Mouse (Mus musculus): ENCODE data around the gene Chst11. TPM values are rescaled to one million over a fixed set of nuclear protein-coding genes. Genes with fewer than 3 reads are reported as not detected.

Chst11 gene
- polyA plus RNA-seq, 1 experiment from 2014 or later = 1.2 TPM

DNA sequence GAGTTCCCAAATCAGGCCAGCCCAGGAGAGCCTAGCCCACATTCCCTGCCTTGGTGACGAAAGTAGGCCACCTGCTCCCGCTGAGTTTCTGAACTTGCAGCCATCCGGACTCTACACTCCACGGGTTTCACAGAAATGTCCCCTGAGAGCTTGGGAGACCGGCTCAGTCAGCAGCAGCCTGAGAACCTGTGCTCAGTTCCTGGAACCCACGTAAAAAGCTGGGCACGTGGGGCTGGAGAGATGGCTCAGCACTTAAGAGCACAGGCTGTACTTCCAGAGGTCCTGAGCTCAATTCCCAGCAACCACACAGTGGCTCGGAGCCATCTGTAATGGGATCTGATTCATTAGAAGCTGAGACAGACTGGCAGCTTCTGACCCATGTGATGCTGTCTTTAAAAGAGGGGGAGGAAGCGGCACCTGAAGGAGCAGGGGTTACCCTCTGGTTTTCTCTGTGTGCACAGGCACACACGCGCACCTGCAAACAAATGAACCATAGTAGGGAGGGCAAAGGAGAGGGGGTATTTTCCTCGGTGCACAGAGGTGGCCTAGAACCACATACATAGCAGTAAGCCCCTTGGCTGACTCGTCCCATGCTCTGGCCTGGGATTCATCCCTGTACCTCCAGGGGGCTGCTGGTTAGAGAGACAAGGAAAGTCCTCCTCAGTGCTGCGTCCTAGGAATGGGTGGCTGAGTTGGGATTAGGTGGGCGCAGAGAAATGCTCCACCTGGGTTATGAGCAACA, 196.7 kb downstream of the Chst11 start:
- ATAC-seq (ENCODE audit: low read depth) = no peak
- WGBS = 67% methylated on average over 15 of the region's 15 CpGs
- H3K4me3 ChIP-seq (ENCODE audit: low read length) = no peak overlapping the region
- no peak overlapping the region for H3K4me2 ChIP-seq (ENCODE audit: low read depth, low read length)
- 0 out of 2 replicates have a peak, but pooled peaks cover 2% of the 10 kb centered on the region for H3K27me3 ChIP-seq (ENCODE audit: control insufficient read depth, insufficient read depth, low read depth, low read length)
- peaks cover 11% of the 10 kb centered on the region for H3K4me1 ChIP-seq (replicated peaks; ENCODE audit: control insufficient read depth, insufficient read depth, low read length)
- H3K36me3 ChIP-seq (ENCODE audit: control insufficient read depth, insufficient read depth, low read length) = no peaks in the 10 kb centered on the region
- no peaks in the 10 kb centered on the region; the same call in 1 of the 2 replicates for H3K9me3 ChIP-seq (ENCODE audit: control insufficient read depth, low read length)
- H3K27ac ChIP-seq (ENCODE audit: low read length) = no peak overlapping the region
- H3K9ac ChIP-seq (ENCODE audit: low read length) = no peak overlapping the region

DNA sequence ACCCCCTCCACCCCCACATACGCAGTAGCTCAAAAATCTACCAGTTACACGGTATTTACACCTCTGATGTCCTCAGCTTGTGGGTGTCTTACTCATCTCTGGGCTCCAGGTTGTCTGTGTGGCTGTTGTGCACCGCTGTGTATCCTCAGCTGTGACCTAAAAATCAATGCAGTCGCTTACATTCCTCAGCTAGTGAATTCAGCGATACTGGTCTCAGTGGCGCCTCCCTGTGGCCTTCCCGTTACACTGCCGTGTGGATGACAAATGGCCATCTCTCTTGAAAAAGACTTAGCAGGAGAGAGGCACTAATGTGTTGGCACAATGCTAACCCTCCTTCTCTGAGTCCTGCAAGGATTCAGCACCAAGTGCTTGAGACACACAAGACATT, 197.3 kb downstream of the Chst11 start:
- no peak overlapping the region for H3K4me3 ChIP-seq (ENCODE audit: low read length)
- no peaks in the 10 kb centered on the region for H3K36me3 ChIP-seq (ENCODE audit: control insufficient read depth, insufficient read depth, low read length)
- H3K9ac ChIP-seq (ENCODE audit: low read length) = no peak overlapping the region
- H3K27me3 ChIP-seq (ENCODE audit: control insufficient read depth, insufficient read depth, low read depth, low read length) = 0 out of 2 replicates have a peak, but pooled peaks cover 2% of the 10 kb centered on the region
- no peak overlapping the region for H3K4me2 ChIP-seq (ENCODE audit: low read depth, low read length)
- no peak overlapping the region for H3K27ac ChIP-seq (ENCODE audit: low read length)
- no peaks in the 10 kb centered on the region; the same call in 1 of the 2 replicates for H3K9me3 ChIP-seq (ENCODE audit: control insufficient read depth, low read length)
- peaks cover 15% of the 10 kb centered on the region for H3K4me1 ChIP-seq (replicated peaks; ENCODE audit: control insufficient read depth, insufficient read depth, low read length)
- 33% methylated on average over 8 of the region's 8 CpGs for WGBS
- ATAC-seq (ENCODE audit: low read depth) = no peak

DNA sequence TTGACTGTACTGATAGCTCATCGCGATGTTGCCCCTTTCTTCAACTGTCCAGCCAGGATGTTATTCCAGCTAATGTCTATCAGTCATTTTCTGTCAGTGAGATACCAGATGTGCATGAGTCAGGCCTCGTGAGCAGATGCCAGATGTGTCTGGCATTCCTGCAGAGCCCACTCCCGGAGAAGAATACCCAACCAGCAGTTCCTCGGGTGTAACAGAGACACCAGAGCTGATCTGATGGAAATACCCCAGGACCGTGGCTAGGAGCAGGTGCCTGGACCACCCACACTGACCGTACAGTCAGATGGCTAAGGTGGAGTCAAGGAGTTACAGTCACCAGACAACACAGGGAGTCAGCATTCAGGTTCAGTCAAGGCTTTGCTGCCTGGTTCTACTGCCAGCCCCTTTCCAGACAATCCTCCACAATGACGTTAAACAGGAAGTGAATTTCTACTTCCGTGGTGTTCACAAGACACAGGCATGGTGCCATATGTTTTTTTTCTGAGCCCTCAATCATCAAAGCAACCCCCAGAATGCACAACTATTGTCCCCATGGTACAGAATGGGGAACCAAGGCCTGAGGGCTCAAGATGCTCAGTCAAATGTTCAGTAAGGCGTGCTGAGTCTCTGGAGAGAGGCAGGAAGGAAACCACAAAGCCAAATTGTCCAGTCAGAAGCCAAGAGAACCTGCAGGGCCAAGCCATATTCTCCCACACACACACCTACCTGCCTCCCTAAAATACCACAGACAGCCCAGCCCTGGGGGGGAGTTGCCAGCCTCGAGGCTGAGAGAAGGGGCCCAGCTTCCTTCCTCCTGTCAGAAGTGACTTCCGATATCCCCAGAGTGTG, 198.6 kb downstream of the Chst11 start:
- Histone ChIP-seq H3K9me3 (ENCODE audit: control insufficient read depth, low read length) (no peaks in the 10 kb centered on the region; the same call in 1 of the 2 replicates), H3K9ac (ENCODE audit: low read length) (no peak overlapping the region; the same call in 1 of the 2 replicates), H3K36me3 (ENCODE audit: control insufficient read depth, insufficient read depth, low read length) (no peaks in the 10 kb centered on the region), H3K4me1 (replicated peaks; ENCODE audit: control insufficient read depth, insufficient read depth, low read length) (peaks cover 16% of the 10 kb centered on the region), H3K4me2 (ENCODE audit: low read depth, low read length) (no peak overlapping the region), H3K27me3 (ENCODE audit: control insufficient read depth, insufficient read depth, low read depth, low read length) (0 out of 2 replicates have a peak, but pooled peaks cover 2% of the 10 kb centered on the region), H3K4me3 (ENCODE audit: low read length) (no peak overlapping the region), H3K27ac (ENCODE audit: low read length) (no peak overlapping the region)
- WGBS = 35% methylated on average over 12 of the region's 12 CpGs
- ATAC-seq (ENCODE audit: low read depth) = peak; percentile 9; the same call in 1 of the 2 replicates

DNA sequence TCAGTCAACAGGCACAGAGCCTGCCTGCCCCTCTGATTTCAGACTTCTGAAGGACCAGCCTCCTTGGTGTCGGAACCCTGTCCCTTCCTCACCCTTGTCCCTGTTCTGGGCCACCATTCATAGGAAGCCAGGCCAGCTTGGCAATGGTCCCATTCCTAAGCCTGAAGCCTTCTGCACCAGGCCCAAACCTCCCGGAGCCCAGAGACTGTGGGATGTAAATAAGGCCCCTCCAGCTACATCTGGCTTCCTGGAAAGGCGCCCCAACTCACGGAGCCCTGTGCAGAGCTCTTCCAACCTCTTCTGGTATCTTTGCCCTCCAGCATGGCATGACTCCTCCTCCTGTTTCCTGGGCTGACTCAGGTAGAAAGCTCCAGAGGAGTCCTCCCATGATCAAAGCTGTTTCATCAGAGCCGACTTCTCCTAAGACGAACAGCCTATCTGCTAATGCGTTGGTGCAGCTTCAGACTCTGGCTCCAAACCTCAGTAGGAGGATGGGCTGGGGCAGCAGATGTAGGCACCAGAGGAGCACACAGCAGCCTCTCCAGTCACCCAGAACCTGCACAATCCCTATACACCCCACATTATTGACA, 199.3 kb downstream of the Chst11 start:
- Histone ChIP-seq H3K4me3 (ENCODE audit: low read length) (no peak overlapping the region), H3K9me3 (ENCODE audit: control insufficient read depth, low read length) (no peaks in the 10 kb centered on the region), H3K4me2 (ENCODE audit: low read depth, low read length) (no peak overlapping the region), H3K4me1 (replicated peaks; ENCODE audit: control insufficient read depth, insufficient read depth, low read length) (peaks cover 16% of the 10 kb centered on the region), H3K27me3 (ENCODE audit: control insufficient read depth, insufficient read depth, low read depth, low read length) (0 out of 2 replicates have a peak, but pooled peaks cover 2% of the 10 kb centered on the region), H3K27ac (ENCODE audit: low read length) (no peak overlapping the region), H3K9ac (ENCODE audit: low read length) (no peak overlapping the region; the same call in 1 of the 2 replicates), H3K36me3 (ENCODE audit: control insufficient read depth, insufficient read depth, low read length) (no peaks in the 10 kb centered on the region)
- peak; percentile 42 for ATAC-seq (ENCODE audit: low read depth)
- 42% methylated on average over 7 of the region's 7 CpGs for WGBS

DNA sequence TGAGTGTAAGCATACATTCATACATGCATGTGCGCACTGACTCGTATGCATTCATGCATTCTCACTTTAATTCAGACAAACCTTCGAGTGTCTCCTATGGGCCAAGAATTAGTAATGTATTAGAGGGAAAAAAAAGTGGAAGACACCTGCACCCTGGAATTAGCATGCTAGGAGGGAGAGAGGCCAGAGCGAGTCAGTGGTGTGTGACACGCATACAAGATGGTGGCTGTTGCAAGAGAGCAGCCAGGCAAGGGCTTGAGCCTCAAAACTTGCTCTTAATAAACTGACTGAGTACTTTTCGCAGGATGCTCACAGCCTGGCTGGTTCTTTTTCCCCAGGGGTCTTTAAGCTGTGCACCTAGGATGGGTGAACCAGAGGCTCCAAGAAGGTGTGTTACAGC, 199.8 kb downstream of the Chst11 start:
- ATAC-seq (ENCODE audit: low read depth) = no peak

DNA sequence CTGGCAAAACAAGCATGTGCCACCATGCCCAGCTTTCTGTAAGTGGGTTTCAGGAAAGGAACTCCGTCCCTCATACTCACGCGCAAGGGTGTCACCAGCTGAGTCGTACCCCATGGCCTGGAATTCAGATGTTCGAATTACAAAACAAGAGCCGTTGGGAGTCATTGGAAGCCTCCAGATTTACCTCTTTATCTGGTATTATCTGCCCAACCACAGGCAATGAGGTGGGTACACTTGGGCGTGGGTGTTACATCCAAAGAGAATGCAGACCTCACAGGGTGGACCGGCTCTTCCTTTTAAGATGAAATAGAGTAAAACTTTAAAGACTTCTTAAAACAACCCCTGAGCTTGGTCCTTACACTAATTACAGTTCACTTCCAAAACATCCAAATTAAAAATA, 200.9 kb downstream of the Chst11 start:
- H3K36me3 ChIP-seq (ENCODE audit: control insufficient read depth, insufficient read depth, low read length) = no peaks in the 10 kb centered on the region
- H3K9ac ChIP-seq (ENCODE audit: low read length) = no peak overlapping the region
- H3K4me2 ChIP-seq (ENCODE audit: low read depth, low read length) = no peak overlapping the region
- H3K9me3 ChIP-seq (ENCODE audit: control insufficient read depth, low read length) = no peaks in the 10 kb centered on the region
- WGBS = 82% methylated on average over 8 of the region's 8 CpGs
- ATAC-seq (ENCODE audit: low read depth) = no peak
- H3K4me3 ChIP-seq (ENCODE audit: low read length) = no peak overlapping the region
- peaks cover 16% of the 10 kb centered on the region for H3K4me1 ChIP-seq (replicated peaks; ENCODE audit: control insufficient read depth, insufficient read depth, low read length)
- H3K27me3 ChIP-seq (ENCODE audit: control insufficient read depth, insufficient read depth, low read depth, low read length) = 0 out of 2 replicates have a peak, but pooled peaks cover 2% of the 10 kb centered on the region
- H3K27ac ChIP-seq (ENCODE audit: low read length) = no peak overlapping the region

More for the DNA sequence above, 199.8 kb downstream of the Chst11 start:
- Histone ChIP-seq H3K36me3 (ENCODE audit: control insufficient read depth, insufficient read depth, low read length) (no peaks in the 10 kb centered on the region), H3K9ac (ENCODE audit: low read length) (no peak overlapping the region), H3K4me3 (ENCODE audit: low read length) (no peak overlapping the region), H3K4me2 (ENCODE audit: low read depth, low read length) (no peak overlapping the region), H3K27ac (ENCODE audit: low read length) (no peak overlapping the region), H3K9me3 (ENCODE audit: control insufficient read depth, low read length) (no peaks in the 10 kb centered on the region), H3K27me3 (ENCODE audit: control insufficient read depth, insufficient read depth, low read depth, low read length) (0 out of 2 replicates have a peak, but pooled peaks cover 2% of the 10 kb centered on the region), H3K4me1 (replicated peaks; ENCODE audit: control insufficient read depth, insufficient read depth, low read length) (peaks cover 16% of the 10 kb centered on the region)
- WGBS = 91% methylated on average over 6 of the region's 6 CpGs

DNA sequence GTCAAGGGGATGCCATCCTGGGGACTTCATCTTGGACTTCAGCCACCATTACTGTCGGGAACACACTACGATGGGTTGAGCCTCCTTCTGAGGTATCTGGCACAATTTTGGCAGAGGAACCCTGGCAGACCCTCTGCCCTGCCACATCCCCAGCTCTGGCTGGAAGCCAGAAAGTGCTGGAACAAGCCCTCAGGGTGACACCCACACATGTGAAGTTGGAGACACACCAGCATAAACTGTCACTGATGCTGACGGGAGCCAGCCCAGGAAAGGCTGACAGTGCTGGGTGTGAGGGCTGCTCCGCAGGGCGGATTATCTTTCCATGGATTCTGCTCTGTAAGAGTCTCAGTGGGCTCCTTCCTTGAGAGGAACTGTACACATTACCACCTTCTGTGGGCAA, 201.7 kb downstream of the Chst11 start:
- 0 out of 2 replicates have a peak, but pooled peaks cover 2% of the 10 kb centered on the region for H3K27me3 ChIP-seq (ENCODE audit: control insufficient read depth, insufficient read depth, low read depth, low read length)
- WGBS = 35% methylated on average over 5 of the region's 5 CpGs
- H3K4me3 ChIP-seq (ENCODE audit: low read length) = no peak overlapping the region
- no peak overlapping the region for H3K27ac ChIP-seq (ENCODE audit: low read length)
- no peak overlapping the region for H3K4me2 ChIP-seq (ENCODE audit: low read depth, low read length)
- H3K36me3 ChIP-seq (ENCODE audit: control insufficient read depth, insufficient read depth, low read length) = no peaks in the 10 kb centered on the region
- peaks cover 16% of the 10 kb centered on the region for H3K4me1 ChIP-seq (replicated peaks; ENCODE audit: control insufficient read depth, insufficient read depth, low read length)
- no peak overlapping the region for H3K9ac ChIP-seq (ENCODE audit: low read length)
- ATAC-seq (ENCODE audit: low read depth) = peak; percentile 51; the same call in 1 of the 2 replicates
- no peaks in the 10 kb centered on the region for H3K9me3 ChIP-seq (ENCODE audit: control insufficient read depth, low read length)

DNA sequence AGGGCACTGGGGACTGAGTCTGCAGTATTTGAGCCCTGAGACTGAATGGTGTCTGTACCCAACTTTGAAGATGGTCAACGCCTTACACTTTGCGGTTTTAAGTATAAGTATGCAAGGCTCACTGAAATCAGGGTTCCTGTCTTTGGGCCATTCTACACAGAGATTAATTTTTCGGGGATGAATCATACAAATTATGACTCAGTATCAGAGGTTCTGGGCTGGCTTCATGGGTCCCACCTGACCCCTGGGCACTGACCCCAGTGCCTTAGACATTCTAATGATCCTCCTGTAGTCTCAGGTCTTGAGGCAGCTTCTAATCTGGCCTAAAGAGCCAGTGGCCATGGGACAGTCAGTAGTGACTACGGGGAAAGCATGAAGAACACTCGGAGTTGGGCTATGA, 203.8 kb downstream of the Chst11 start:
- no peak overlapping the region for H3K4me3 ChIP-seq (ENCODE audit: low read length)
- H3K27me3 ChIP-seq (ENCODE audit: control insufficient read depth, insufficient read depth, low read depth, low read length) = 0 out of 2 replicates have a peak, but pooled peaks cover 2% of the 10 kb centered on the region
- no peak overlapping the region for H3K9ac ChIP-seq (ENCODE audit: low read length)
- H3K4me1 ChIP-seq (replicated peaks; ENCODE audit: control insufficient read depth, insufficient read depth, low read length) = peaks cover 11% of the 10 kb centered on the region
- no peak for ATAC-seq (ENCODE audit: low read depth)
- H3K27ac ChIP-seq (ENCODE audit: low read length) = no peak overlapping the region
- no peak overlapping the region for H3K4me2 ChIP-seq (ENCODE audit: low read depth, low read length)
- no peaks in the 10 kb centered on the region for H3K9me3 ChIP-seq (ENCODE audit: control insufficient read depth, low read length)
- H3K36me3 ChIP-seq (ENCODE audit: control insufficient read depth, insufficient read depth, low read length) = no peaks in the 10 kb centered on the region
- 93% methylated on average over 5 of the region's 5 CpGs for WGBS

DNA sequence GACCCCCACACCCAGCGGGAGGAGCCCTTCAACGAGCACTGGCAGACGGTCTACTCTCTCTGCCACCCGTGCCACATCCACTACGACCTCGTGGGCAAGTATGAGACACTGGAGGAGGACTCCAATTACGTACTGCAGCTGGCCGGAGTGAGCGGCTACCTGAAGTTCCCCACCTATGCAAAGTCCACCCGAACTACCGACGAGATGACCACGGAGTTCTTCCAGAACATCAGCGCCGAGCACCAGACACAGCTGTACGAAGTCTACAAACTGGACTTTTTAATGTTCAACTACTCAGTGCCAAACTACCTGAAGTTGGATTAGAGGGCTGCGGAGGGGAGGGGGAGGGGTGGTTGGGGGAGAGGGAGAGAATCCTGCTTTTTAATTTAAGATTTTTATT, 206.2 kb downstream of the Chst11 start:
- WGBS = 95% methylated on average over 17 of the region's 17 CpGs
- no peak overlapping the region for H3K4me2 ChIP-seq (ENCODE audit: low read depth, low read length)
- peaks cover 5% of the 10 kb centered on the region for H3K4me1 ChIP-seq (replicated peaks; ENCODE audit: control insufficient read depth, insufficient read depth, low read length)
- H3K9ac ChIP-seq (ENCODE audit: low read length) = no peak overlapping the region
- H3K36me3 ChIP-seq (ENCODE audit: control insufficient read depth, insufficient read depth, low read length) = no peaks in the 10 kb centered on the region
- H3K9me3 ChIP-seq (ENCODE audit: control insufficient read depth, low read length) = no peaks in the 10 kb centered on the region
- ATAC-seq (ENCODE audit: low read depth) = no peak
- no peak overlapping the region for H3K4me3 ChIP-seq (ENCODE audit: low read length)
- no peaks in the 10 kb centered on the region for H3K27me3 ChIP-seq (ENCODE audit: control insufficient read depth, insufficient read depth, low read depth, low read length)
- no peak overlapping the region for H3K27ac ChIP-seq (ENCODE audit: low read length)
